Mouse (Mus musculus) cerebellum, adult 2 months (tissue): Measurements from ENCODE around the gene Rita1.

ENCODE experiments used
- CTCF ChIP-seq: fragments of 200-500 bp; IDR thresholded peaks from 2 replicates; pipeline ENCODE4 v1.5.1; 2011; ENCODE audit warnings: low read depth, mild to moderate bottlenecking, control low read depth, low read length, moderate library complexity, borderline replicate concordance; ENCODE audit not compliant: insufficient read depth
- POLR2A ChIP-seq: fragments of 200-500 bp; IDR thresholded peaks from 2 replicates; pipeline ENCODE4 v1.6.1; 2011; ENCODE audit warnings: low read length, control low read depth, borderline replicate concordance; ENCODE audit not compliant: insufficient read depth

DNA sequence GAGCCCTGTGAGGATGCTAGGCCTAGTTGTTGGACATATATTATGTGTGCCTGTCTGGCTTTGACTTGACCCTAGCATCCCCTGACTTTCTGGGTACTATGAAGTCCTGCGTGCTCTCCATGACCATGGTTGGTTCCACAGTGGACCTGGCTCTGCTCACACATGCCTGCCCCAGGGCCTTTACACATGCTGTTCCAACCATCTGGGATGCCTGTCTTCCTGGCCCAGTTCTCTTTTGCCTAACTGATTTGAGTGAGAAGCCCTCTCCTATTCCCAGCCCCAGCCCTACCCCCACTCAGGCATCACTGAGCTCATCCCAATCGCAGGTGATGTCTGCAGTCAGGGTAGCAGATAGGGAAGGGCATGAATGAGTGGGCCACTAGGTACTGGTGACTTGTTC is 41.5 kb upstream of the Rita1 start:
- TF ChIP-seq POLR2A, result no peak
- TF ChIP-seq CTCF, result no peak
